Mouse (Mus musculus): Measurements from ENCODE around the gene Vkorc1. TPM values are rescaled to one million over a fixed set of nuclear protein-coding genes. Genes with fewer than 3 reads are reported as not detected.

Vkorc1 gene
- polyA plus RNA-seq, 1 experiment from 2014 or later, result 71.1 TPM

- Histone ChIP-seq H3K27ac (no peak within 1 kb of the TSS), H3K4me3 (no peak within 1 kb of the TSS), H3K27me3 (no peaks in the 10 kb centered on the region), H3K4me1 (replicated peaks) (peaks cover 14% of the 10 kb centered on the region), H3K36me3 (peaks cover 64% of the 10 kb centered on the region), H3K9ac (0 out of 2 replicates have a peak within 1 kb of the TSS, but pooled peaks have one; percentile 8), H3K9me3 (no peaks in the 10 kb centered on the region), H3K4me2 (no peak within 1 kb of the TSS)
- 39% methylated on average over 4 of the region's 4 CpGs for WGBS
- ATAC-seq (ENCODE audit: low FRiP score), result no peak
Measured at GRCm38 (mm10) chr7:127890798-127891197, 4.6 kb downstream of the Vkorc1 start, which contains the start of gene Prss53. Prss53 (minus strand) TSS chr7:127890970.

DNA sequence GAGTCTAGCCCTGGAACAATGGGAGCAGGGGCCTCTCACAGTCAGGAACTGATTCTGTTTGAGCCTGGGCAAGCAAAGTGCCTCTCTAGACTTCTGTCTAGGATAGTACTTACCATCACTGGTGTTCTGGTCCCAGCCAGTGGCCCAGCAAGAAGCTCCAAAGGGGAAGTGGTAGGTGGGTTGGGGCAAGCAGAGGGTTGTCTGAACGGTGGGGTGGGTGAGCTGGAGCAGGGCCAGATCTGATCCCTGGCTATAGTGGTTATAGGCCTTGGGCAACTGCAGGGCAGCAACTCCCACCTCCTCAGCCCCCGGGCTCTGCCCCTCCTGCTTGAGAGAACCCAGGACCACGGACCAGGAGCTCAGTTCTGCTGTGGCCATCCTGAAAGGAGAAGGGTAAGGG lies 6.6 kb downstream of the Vkorc1 start:
- WGBS, result 79% methylated on average over 3 of the region's 3 CpGs
- Histone ChIP-seq H3K27me3 (no peaks in the 10 kb centered on the region), H3K4me1 (replicated peaks) (peaks cover 19% of the 10 kb centered on the region), H3K27ac (no peak overlapping the region), H3K4me2 (no peak overlapping the region), H3K36me3 (peaks cover 84% of the 10 kb centered on the region), H3K4me3 (no peak overlapping the region), H3K9ac (no peak overlapping the region), H3K9me3 (no peaks in the 10 kb centered on the region)
- no peak for ATAC-seq (ENCODE audit: low FRiP score)

DNA sequence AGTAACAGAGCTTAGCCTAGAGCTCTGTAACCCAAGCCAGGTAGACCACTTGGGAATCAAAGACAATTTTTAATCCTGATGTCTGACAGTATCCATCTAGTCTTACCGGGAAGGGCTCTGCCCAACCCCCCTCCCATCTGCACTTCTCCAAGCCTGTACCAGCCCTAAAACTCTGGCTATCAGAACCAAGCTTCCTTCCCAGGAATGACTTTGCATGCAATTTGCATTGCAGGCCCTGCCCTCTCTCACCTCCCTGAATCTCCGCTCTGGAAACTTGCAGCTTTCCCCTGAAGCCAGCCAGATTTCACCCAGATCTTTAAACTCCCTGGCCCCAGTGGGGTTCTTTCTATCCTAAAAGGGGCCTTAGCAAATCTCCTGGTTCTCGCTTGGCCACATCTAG lies 7.6 kb downstream of the Vkorc1 start:
- Histone ChIP-seq H3K4me2 (no peak overlapping the region), H3K9ac (no peak overlapping the region), H3K4me1 (replicated peaks) (peaks cover 29% of the 10 kb centered on the region), H3K27me3 (no peaks in the 10 kb centered on the region), H3K36me3 (peaks cover 88% of the 10 kb centered on the region), H3K4me3 (no peak overlapping the region), H3K27ac (no peak overlapping the region), H3K9me3 (no peaks in the 10 kb centered on the region)
- WGBS, result 81% methylated on average over 3 of the region's 3 CpGs
- ATAC-seq (ENCODE audit: low FRiP score), result no peak

GRCm38 (mm10) chr7:127887191-127887590 lies 8.2 kb downstream of the Vkorc1 start:
- Histone ChIP-seq H3K27ac (no peak overlapping the region), H3K4me1 (replicated peaks) (peaks cover 35% of the 10 kb centered on the region), H3K9ac (no peak overlapping the region), H3K27me3 (no peaks in the 10 kb centered on the region), H3K9me3 (no peaks in the 10 kb centered on the region), H3K4me2 (no peak overlapping the region), H3K36me3 (peaks cover 89% of the 10 kb centered on the region), H3K4me3 (no peak overlapping the region)
- WGBS, result 87% methylated on average over 8 of the region's 8 CpGs
- ATAC-seq (ENCODE audit: low FRiP score), result no peak

GRCm38 (mm10) chr7:127886551-127886950 lies 8.9 kb downstream of the Vkorc1 start:
- no peaks in the 10 kb centered on the region for H3K27me3 ChIP-seq
- H3K4me3 ChIP-seq, result no peak overlapping the region
- 94% methylated on average over 6 of the region's 6 CpGs for WGBS
- no peak overlapping the region for H3K27ac ChIP-seq
- H3K9ac ChIP-seq, result 0 out of 2 replicates have a peak overlapping the region, but pooled peaks have one; percentile 35
- H3K4me2 ChIP-seq, result no peak overlapping the region
- peaks cover 95% of the 10 kb centered on the region for H3K36me3 ChIP-seq
- H3K4me1 ChIP-seq (replicated peaks), result peaks cover 36% of the 10 kb centered on the region
- H3K9me3 ChIP-seq, result no peaks in the 10 kb centered on the region
- ATAC-seq (ENCODE audit: low FRiP score), result no peak

DNA sequence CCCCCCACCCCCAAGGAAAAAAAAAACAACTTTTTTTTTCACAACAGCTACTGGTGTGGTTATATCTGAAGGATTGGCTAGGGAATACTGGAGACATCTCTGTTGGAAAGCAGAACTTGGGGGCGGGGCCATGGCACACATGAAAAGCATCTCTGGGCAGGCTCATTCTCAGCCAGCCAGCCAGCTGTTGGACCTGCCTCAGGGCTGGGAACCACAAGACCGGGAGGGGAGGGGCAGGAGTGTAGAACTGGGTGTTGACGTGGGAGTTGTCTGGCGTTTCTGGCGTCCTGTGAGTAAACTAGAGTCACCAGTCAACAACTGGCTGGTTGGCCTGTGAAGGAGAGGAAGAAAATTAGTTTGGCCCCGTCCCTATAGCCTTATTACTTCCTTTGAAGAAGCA lies 9.5 kb downstream of the Vkorc1 start:
- Histone ChIP-seq H3K9me3 (no peaks in the 10 kb centered on the region), H3K4me3 (no peak overlapping the region), H3K36me3 (peaks cover 99% of the 10 kb centered on the region), H3K4me2 (no peak overlapping the region), H3K9ac (no peak overlapping the region), H3K27ac (no peak overlapping the region), H3K4me1 (replicated peaks) (peaks cover 36% of the 10 kb centered on the region), H3K27me3 (no peaks in the 10 kb centered on the region)
- no peak for ATAC-seq (ENCODE audit: low FRiP score)
- WGBS, result 76% methylated on average over 6 of the region's 6 CpGs

GRCm38 (mm10) chr7:127880431-127880830 lies 15.0 kb downstream of the Vkorc1 start:
- ATAC-seq (ENCODE audit: low FRiP score), result no peak
- H3K4me2 ChIP-seq, result no peak overlapping the region
- H3K9ac ChIP-seq, result no peak overlapping the region
- no peaks in the 10 kb centered on the region for H3K9me3 ChIP-seq
- peaks cover 50% of the 10 kb centered on the region for H3K4me1 ChIP-seq (replicated peaks)
- no peak overlapping the region for H3K4me3 ChIP-seq
- 86% methylated on average over 12 of the region's 12 CpGs for WGBS
- H3K36me3 ChIP-seq, result peaks cover 73% of the 10 kb centered on the region
- H3K27ac ChIP-seq, result no peak overlapping the region
- H3K27me3 ChIP-seq, result no peaks in the 10 kb centered on the region

DNA sequence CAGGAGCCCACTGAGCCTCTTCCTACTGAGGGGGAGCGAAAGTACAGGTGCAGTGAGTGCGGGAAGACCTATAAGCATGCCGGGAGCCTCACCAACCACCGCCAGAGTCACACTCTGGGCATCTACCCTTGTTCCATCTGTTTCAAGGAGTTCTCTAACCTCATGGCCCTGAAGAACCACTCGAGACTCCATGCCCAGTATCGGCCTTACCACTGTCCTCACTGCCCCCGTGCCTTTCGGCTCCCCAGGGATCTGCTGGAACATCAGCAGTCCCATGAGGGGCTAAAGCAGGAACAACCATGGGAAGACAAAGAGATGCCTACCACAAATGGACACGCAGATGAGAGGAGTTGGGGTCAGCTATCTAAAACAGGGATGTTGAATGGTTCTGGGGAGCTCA lies 16.1 kb downstream of the Vkorc1 start:
- Histone ChIP-seq H3K4me3 (no peak overlapping the region), H3K9ac (no peak overlapping the region), H3K4me1 (replicated peaks) (peaks cover 43% of the 10 kb centered on the region), H3K27ac (no peak overlapping the region), H3K4me2 (no peak overlapping the region), H3K9me3 (no peaks in the 10 kb centered on the region), H3K27me3 (no peaks in the 10 kb centered on the region), H3K36me3 (peaks cover 62% of the 10 kb centered on the region)
- 97% methylated on average over 9 of the region's 9 CpGs for WGBS
- ATAC-seq (ENCODE audit: low FRiP score), result no peak

DNA sequence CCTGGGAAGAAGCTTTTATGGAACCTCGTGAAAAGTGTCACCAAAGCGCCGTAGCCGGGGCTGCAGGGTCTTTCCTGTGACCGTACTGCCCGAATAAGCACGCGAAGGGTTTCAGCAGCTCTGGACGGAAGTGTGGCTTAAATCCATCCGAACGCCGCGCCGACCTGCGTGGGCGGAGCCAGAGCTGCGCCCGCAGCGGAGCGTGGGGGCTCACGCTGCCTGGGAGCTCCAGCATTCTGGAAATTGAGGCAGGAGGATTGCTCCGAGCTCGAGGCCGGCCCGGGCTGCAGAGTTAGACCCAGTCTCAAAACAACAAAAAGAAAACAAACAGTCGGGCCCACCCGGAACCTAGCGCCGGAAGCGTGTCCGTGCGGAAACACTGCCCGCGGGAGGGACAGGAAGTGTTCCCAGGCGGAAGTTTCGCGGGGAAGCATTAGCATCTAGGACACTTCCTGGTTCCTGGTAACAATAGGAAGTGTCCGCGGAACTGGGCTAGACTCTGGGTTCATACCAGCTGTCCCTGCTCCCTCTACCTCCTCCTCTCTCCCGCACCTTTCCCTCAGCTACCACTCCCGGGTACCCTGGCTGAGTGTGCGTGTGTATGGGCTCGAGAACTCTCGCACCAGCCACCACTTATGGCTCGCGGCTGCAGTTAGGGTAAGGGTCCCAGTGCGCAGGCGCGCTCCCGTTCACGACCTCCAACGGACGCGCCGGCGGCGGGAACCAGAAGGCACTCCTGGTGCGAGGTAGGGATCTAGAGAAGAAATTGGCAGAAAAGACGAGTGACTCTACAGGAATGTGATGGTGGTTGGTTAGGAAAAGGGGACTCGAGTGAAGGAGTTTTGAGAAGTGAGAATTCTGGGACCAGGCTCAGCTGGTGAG lies 18.7 kb downstream of the Vkorc1 start, which contains the start of gene Zfp668:
TSS of gene Zfp668 (minus strand) at position 362 of the 882 bp plus-strand sequence.
- Histone ChIP-seq H3K4me2 (peak within 1 kb of the TSS; percentile 91), H3K9me3 (no peaks in the 10 kb centered on the region), H3K36me3 (peaks cover 47% of the 10 kb centered on the region), H3K27me3 (no peaks in the 10 kb centered on the region), H3K27ac (peak within 1 kb of the TSS; percentile 100), H3K4me1 (replicated peaks) (peaks cover 39% of the 10 kb centered on the region), H3K4me3 (peak within 1 kb of the TSS; percentile 94), H3K9ac (peak within 1 kb of the TSS; percentile 91)
- peak; percentile 52 for ATAC-seq (ENCODE audit: low FRiP score)
- under 1% methylated on average over 60 of the region's 60 CpGs for WGBS

DNA sequence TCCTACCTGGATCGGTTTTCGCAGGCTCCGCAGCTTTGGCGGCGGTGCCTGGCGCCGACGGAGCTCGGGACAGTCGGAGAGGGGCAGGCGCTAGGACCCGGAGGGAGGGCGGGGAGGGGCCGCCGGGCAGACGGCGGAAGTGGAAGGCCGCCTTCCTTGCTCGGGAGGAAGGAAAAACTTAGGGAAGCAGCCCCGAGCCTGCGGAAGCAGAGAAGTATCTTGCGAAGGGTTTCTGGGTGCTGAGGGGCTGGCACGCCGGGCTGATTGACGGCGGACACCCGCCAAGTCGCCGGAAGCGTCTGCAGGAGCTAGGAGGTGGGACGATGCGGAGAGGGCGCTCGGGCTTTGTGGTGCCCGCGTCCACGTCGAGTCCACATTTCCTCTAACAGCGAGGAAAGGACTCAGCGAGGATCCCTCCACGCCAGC lies 19.4 kb downstream of the Vkorc1 start, which contains the start of gene Zfp646:
TSS of gene Zfp646 (plus strand) at position 181 of the 426 bp plus-strand sequence.
- Histone ChIP-seq H3K4me2 (peak within 1 kb of the TSS; percentile 91), H3K9me3 (no peaks in the 10 kb centered on the region), H3K4me3 (peak within 1 kb of the TSS; percentile 94), H3K27ac (peak within 1 kb of the TSS; percentile 100), H3K27me3 (no peaks in the 10 kb centered on the region), H3K36me3 (peaks cover 43% of the 10 kb centered on the region), H3K9ac (peak within 1 kb of the TSS; percentile 91), H3K4me1 (replicated peaks) (peaks cover 39% of the 10 kb centered on the region)
- peak; percentile 91 for ATAC-seq (ENCODE audit: low FRiP score)
- WGBS, result under 1% methylated on average over 41 of the region's 41 CpGs

- H3K9ac ChIP-seq, result peak overlapping the region; percentile 91
- peak overlapping the region; percentile 91 for H3K4me2 ChIP-seq
- peak; percentile 95 for ATAC-seq (ENCODE audit: low FRiP score)
- peak overlapping the region; percentile 100 for H3K27ac ChIP-seq
- no peaks in the 10 kb centered on the region for H3K27me3 ChIP-seq
- under 1% methylated on average over 36 of the region's 43 CpGs for WGBS
- peaks cover 40% of the 10 kb centered on the region for H3K36me3 ChIP-seq
- H3K4me1 ChIP-seq (replicated peaks), result peaks cover 39% of the 10 kb centered on the region
- no peaks in the 10 kb centered on the region for H3K9me3 ChIP-seq
- peak overlapping the region; percentile 94 for H3K4me3 ChIP-seq
Measured at GRCm38 (mm10) chr7:127875627-127876001, 19.8 kb downstream of the Vkorc1 start.

DNA sequence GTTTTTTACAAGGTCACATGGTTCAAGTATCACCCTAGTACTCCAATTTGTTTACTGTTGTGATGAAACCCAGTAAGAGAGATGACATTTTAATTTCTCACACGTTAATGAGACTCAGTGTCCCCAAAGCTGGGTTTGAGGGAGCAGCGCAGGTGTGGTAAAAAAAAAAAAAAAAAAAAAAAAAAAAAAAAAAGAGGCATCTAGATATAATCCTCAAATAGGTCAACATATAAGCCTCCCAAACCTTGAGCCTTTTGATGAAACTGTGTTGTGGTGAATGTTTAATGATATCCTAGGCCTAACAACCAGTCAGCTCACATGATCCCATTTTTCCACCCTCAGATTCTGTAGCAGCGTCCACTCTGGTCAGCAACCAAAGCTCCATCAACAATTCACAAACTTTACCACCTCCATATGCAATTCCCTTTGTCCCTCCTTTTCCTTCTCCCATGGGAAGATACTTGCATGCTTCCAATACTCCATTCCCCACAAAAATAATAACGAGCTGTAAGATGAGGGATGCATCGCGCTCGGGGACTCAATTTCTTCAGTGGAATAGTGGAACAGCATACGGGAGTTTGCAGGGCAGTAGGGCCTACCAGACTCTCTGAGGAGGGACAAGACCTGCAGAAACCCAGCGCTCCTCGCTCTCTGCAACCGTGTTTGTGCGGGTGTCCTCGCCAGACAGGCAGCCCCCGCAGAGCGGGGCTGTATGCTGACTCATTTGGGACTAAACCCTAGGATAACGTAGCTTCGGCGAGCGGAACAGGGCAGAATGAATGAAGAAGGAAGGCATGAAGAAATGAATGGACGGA lies 20.4 kb downstream of the Vkorc1 start:
- Histone ChIP-seq H3K4me1 (replicated peaks) (peaks cover 41% of the 10 kb centered on the region), H3K36me3 (peaks cover 39% of the 10 kb centered on the region), H3K4me3 (peak overlapping the region; percentile 94), H3K27ac (peak overlapping the region; percentile 100), H3K9me3 (no peaks in the 10 kb centered on the region), H3K4me2 (peak overlapping the region; percentile 91), H3K9ac (peak overlapping the region; percentile 91), H3K27me3 (no peaks in the 10 kb centered on the region)
- WGBS, result 4% methylated on average over 20 of the region's 20 CpGs
- peak; percentile 56; the same call in 1 of the 2 replicates for ATAC-seq (ENCODE audit: low FRiP score)
